Mouse (Mus musculus) mature B cell (primary cell): ENCODE results near the gene Snx6.
"Not testable (repeated sequence)": the region's sequence is repeated elsewhere in the genome, so short reads cannot be mapped to it uniquely, and the experiment has no call there.

Experiments
- in situ Hi-C: fragments of 300-500 bp; cut with MboI; formaldehyde crosslinking; loops from 2 replicates; pipeline ENCODE4 v1.14.3; 2019

Gene Snx6

GRCm38 (mm10) chr12:54803531-54803930, 8.0 kb upstream of the Snx6 start:
- in situ Hi-C loops = no loop called here

GRCm38 (mm10) chr12:54796516-54797195, 1.2 kb upstream of the Snx6 start:
- in situ Hi-C loops = no loop called here

GRCm38 (mm10) chr12:54794392-54794791, 1.1 kb downstream of the Snx6 start:
- in situ Hi-C loops = no loop called here

GRCm38 (mm10) chr12:54791465-54791864, 4.0 kb downstream of the Snx6 start:
- in situ Hi-C loops = no loop called here

GRCm38 (mm10) chr12:54789346-54790143, 6.0 kb downstream of the Snx6 start:
- in situ Hi-C loops = no loop called here

GRCm38 (mm10) chr12:54763624-54764023, 31.9 kb downstream of the Snx6 start:
- in situ Hi-C loops = no loop called here

GRCm38 (mm10) chr12:54760676-54761075, 34.8 kb downstream of the Snx6 start:
- in situ Hi-C loops = no loop called here

- in situ Hi-C loops = no loop called here
Observed at GRCm38 (mm10) chr12:54758846-54759245, 36.7 kb downstream of the Snx6 start.

GRCm38 (mm10) chr12:54748647-54749046, 46.9 kb downstream of the Snx6 start:
- in situ Hi-C loops = no loop called here

GRCm38 (mm10) chr12:54738661-54739243, 56.8 kb downstream of the Snx6 start:
- in situ Hi-C loops = not testable (repeated sequence)

GRCm38 (mm10) chr12:54737891-54738660, 57.4 kb downstream of the Snx6 start:
- in situ Hi-C loops = not testable (repeated sequence)

- in situ Hi-C loops = not testable (repeated sequence)
Observed at GRCm38 (mm10) chr12:54734307-54735131, 61.0 kb downstream of the Snx6 start.

GRCm38 (mm10) chr12:54729140-54730059, 66.1 kb downstream of the Snx6 start:
- in situ Hi-C loops = not testable (repeated sequence)

- in situ Hi-C loops = not testable (repeated sequence)
Observed at GRCm38 (mm10) chr12:54718871-54719786, 76.4 kb downstream of the Snx6 start.

GRCm38 (mm10) chr12:54717516-54717915, 78.0 kb downstream of the Snx6 start:
- in situ Hi-C loops = not testable (repeated sequence)

GRCm38 (mm10) chr12:54713822-54714626, 81.5 kb downstream of the Snx6 start:
- in situ Hi-C loops = not testable (repeated sequence)

- in situ Hi-C loops = not testable (repeated sequence)
Observed at GRCm38 (mm10) chr12:54710494-54710879, 85.0 kb downstream of the Snx6 start.
